Mouse (Mus musculus) spleen, adult 2 months (tissue): ENCODE data around the gene Tal1.

Source experiments
- CTCF ChIP-seq: fragments of 200-500 bp; IDR thresholded peaks from 2 replicates; pipeline ENCODE4 v1.5.1; 2011; ENCODE audit warnings: mild to moderate bottlenecking, inconsistent platforms; ENCODE audit not compliant: insufficient read depth, insufficient read length, insufficient replicate concordance; ENCODE audit errors: extremely low read depth
- POLR2A ChIP-seq: fragments of 200-500 bp; IDR thresholded peaks from 2 replicates; pipeline ENCODE4 v1.6.1; 2011; ENCODE audit warnings: low read depth, low read length, inconsistent platforms

DNA sequence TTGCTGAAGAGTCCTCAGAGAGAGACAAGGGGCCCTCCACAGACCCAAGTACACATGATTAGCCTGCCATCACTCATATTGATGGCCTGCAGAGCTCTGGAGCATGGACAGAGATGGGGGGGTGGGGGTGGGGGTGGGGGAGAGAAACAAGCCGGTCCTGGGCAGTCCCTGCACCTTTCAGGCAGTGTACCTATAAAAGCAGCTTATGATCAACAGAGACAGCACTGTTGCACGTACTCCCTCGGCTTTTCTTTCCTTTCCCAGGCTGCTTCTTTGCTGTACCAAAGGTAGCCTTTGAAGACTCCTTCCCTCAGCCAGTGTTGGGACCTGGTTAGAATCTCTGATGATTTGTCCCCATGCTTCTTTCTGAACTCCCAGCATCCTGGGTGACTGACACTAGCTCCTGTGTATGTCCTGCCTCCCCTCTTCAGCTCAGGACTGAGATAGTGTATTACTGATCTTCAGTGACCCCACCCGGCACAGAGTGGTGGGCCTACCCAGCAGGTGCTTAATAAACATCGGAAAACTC lies 23.7 kb downstream of the Tal1 start:
- TF ChIP-seq CTCF = no peak
- TF ChIP-seq POLR2A = no peak
